Mouse (Mus musculus) adrenal gland, adult 2 months (tissue): ENCODE results near the gene Ankrd12. TPM values are rescaled to one million over a fixed set of nuclear protein-coding genes. Genes with fewer than 3 reads are reported as not detected.

Source experiments
- DNase-seq: peaks from one replicate; pipeline ENCODE4 v3.0.0; 2021
- polyA plus RNA-seq: library from polyadenylated mRNA; depleted of rRNA; stranded (reverse); fragments of >200 nt; gene quantifications from 2 replicates; pipeline ENCODE4 v1.2.3, GENCODE M21; 2012; rRNA removed
- total RNA-seq, 2 experiments: library from RNA; stranded (reverse); gene quantifications; 2 replicates each; pipeline ENCODE4 v1.2.3; 2021

Ankrd12 gene
- total and polyA plus RNA-seq, 3 experiments: 1.1 to 30.1 (median 24.1) TPM

- no peak for DNase-seq
Observed at GRCm38 (mm10) chr17:65930158-65930826, 146.6 kb downstream of the Ankrd12 start.

- DNase-seq: no peak
Observed at GRCm38 (mm10) chr17:65929319-65929978, 147.4 kb downstream of the Ankrd12 start.

GRCm38 (mm10) chr17:65927077-65927476 lies 149.8 kb downstream of the Ankrd12 start:
- no peak for DNase-seq

GRCm38 (mm10) chr17:65924218-65924617 lies 152.7 kb downstream of the Ankrd12 start:
- DNase-seq: no peak

- no peak for DNase-seq
Observed at GRCm38 (mm10) chr17:65921975-65922374, 154.9 kb downstream of the Ankrd12 start.

- no peak for DNase-seq
Observed at GRCm38 (mm10) chr17:65919235-65919634, 157.7 kb downstream of the Ankrd12 start.

GRCm38 (mm10) chr17:65916135-65916668 lies 160.7 kb downstream of the Ankrd12 start:
- DNase-seq: peak; percentile 78

Other genes starting within 250 kb of the Ankrd12 start
- gene Ralbp1, start 191.3 kb downstream of the Ankrd12 start, total RNA-seq: 10 to 100 TPM; 52.2 to 52.8 TPM
- 23.7 and 28.4 TPM in 2 replicates for gene Ralbp1, start 191.3 kb downstream of the Ankrd12 start, polyA plus RNA-seq
- 100 to 1,000 TPM in 1 of 2 experiments, 10 to 100 TPM in 1; 81.8 to 102 TPM for gene Twsg1, start 125.9 kb downstream of the Ankrd12 start, total RNA-seq
- gene Twsg1, start 125.9 kb downstream of the Ankrd12 start, polyA plus RNA-seq: 49.8 and 53.9 TPM in 2 replicates
- gene Ndufv2, start 24.5 kb upstream of the Ankrd12 start, total RNA-seq: 100 to 1,000 TPM; 422 to 433 TPM
- 27.6 and 29.0 TPM in 2 replicates for gene Ndufv2, start 24.5 kb upstream of the Ankrd12 start, polyA plus RNA-seq
- 10 to 100 TPM; 33.6 to 34.3 TPM for gene Washc1, start 34.5 kb upstream of the Ankrd12 start, total RNA-seq
- 37.7 and 43.4 TPM in 2 replicates for gene Washc1, start 34.5 kb upstream of the Ankrd12 start, polyA plus RNA-seq
- 1 to 10 TPM; 2.5 to 4.7 TPM for gene Ddx11, start 46.4 kb upstream of the Ankrd12 start, total RNA-seq
- 2.8 and 4.6 TPM in 2 replicates for gene Ddx11, start 46.4 kb upstream of the Ankrd12 start, polyA plus RNA-seq